Mouse (Mus musculus): ENCODE measurements around the gene Hdac1. TPM values are rescaled to one million over a fixed set of nuclear protein-coding genes. Genes with fewer than 3 reads are reported as not detected.

Hdac1 gene
- polyA plus RNA-seq, 1 experiment: 55.1 TPM

- H3K27me3 ChIP-seq (ENCODE audit: control insufficient read depth, insufficient read depth, low read length): no peaks in the 10 kb centered on the region
- H3K27ac ChIP-seq (ENCODE audit: insufficient read depth, low read length): no peak overlapping the region
- peaks cover 8% of the 10 kb centered on the region for H3K4me1 ChIP-seq (ENCODE audit: control insufficient read depth, insufficient read depth, insufficient read length)
- no peak overlapping the region for H3K4me3 ChIP-seq (ENCODE audit: extremely low read depth, insufficient read depth, insufficient read length)
- TF ChIP-seq POLR2A (IDR thresholded peaks at IDR 0.05; ENCODE audit: low read depth, low read length) (no peak), CTCF (IDR thresholded peaks at IDR 0.05; ENCODE audit: extremely low read depth, insufficient read depth, insufficient read length, insufficient replicate concordance) (no peak)
- DNase-seq (ENCODE audit: low read depth in 1 of 2, low spot score in 2 of 2): no peak
- no peaks in the 10 kb centered on the region for H3K36me3 ChIP-seq (ENCODE audit: control insufficient read depth, insufficient read depth, low read length)
- WGBS: 58% methylated on average over 3 of the region's 3 CpGs
Measured at GRCm38 (mm10) chr4:129508237-129508515, 34.3 kb downstream of the Hdac1 start.

GRCm38 (mm10) chr4:129507434-129508236, 34.9 kb downstream of the Hdac1 start:
- Histone ChIP-seq H3K27ac (ENCODE audit: insufficient read depth, low read length) (no peak overlapping the region), H3K4me3 (ENCODE audit: extremely low read depth, insufficient read depth, insufficient read length) (no peak overlapping the region), H3K4me1 (ENCODE audit: control insufficient read depth, insufficient read depth, insufficient read length) (peaks cover 10% of the 10 kb centered on the region; the same call in 1 of the 2 replicates), H3K27me3 (ENCODE audit: control insufficient read depth, insufficient read depth, low read length) (no peaks in the 10 kb centered on the region), H3K36me3 (ENCODE audit: control insufficient read depth, insufficient read depth, low read length) (no peaks in the 10 kb centered on the region)
- DNase-seq (ENCODE audit: low read depth in 1 of 2, low spot score in 2 of 2): no peak
- TF ChIP-seq POLR2A (IDR thresholded peaks at IDR 0.05; ENCODE audit: low read depth, low read length) (no peak), CTCF (IDR thresholded peaks at IDR 0.05; ENCODE audit: extremely low read depth, insufficient read depth, insufficient read length, insufficient replicate concordance) (no peak)
- 44% methylated on average over 10 of the region's 10 CpGs for WGBS

- Histone ChIP-seq H3K27ac (ENCODE audit: insufficient read depth, low read length) (no peak overlapping the region), H3K27me3 (ENCODE audit: control insufficient read depth, insufficient read depth, low read length) (no peaks in the 10 kb centered on the region), H3K36me3 (ENCODE audit: control insufficient read depth, insufficient read depth, low read length) (no peaks in the 10 kb centered on the region), H3K4me3 (ENCODE audit: extremely low read depth, insufficient read depth, insufficient read length) (no peak overlapping the region), H3K4me1 (ENCODE audit: control insufficient read depth, insufficient read depth, insufficient read length) (peaks cover 10% of the 10 kb centered on the region; the same call in 1 of the 2 replicates)
- WGBS: 91% methylated on average over 3 of the region's 3 CpGs
- TF ChIP-seq CTCF (IDR thresholded peaks at IDR 0.05; ENCODE audit: extremely low read depth, insufficient read depth, insufficient read length, insufficient replicate concordance) (no peak), POLR2A (IDR thresholded peaks at IDR 0.05; ENCODE audit: low read depth, low read length) (no peak)
- DNase-seq (ENCODE audit: low read depth in 1 of 2, low spot score in 2 of 2): no peak
Measured at GRCm38 (mm10) chr4:129505511-129505910, 37.0 kb downstream of the Hdac1 start.

- DNase-seq (ENCODE audit: low read depth in 1 of 2, low spot score in 2 of 2): no peak
- Histone ChIP-seq H3K36me3 (ENCODE audit: control insufficient read depth, insufficient read depth, low read length) (no peaks in the 10 kb centered on the region), H3K4me1 (ENCODE audit: control insufficient read depth, insufficient read depth, insufficient read length) (peaks cover 8% of the 10 kb centered on the region; the same call in 1 of the 2 replicates), H3K4me3 (ENCODE audit: extremely low read depth, insufficient read depth, insufficient read length) (no peak overlapping the region), H3K27me3 (ENCODE audit: control insufficient read depth, insufficient read depth, low read length) (no peaks in the 10 kb centered on the region), H3K27ac (ENCODE audit: insufficient read depth, low read length) (no peak overlapping the region)
- no peak for TF ChIP-seq POLR2A (IDR thresholded peaks at IDR 0.05; ENCODE audit: low read depth, low read length)
- no peak for TF ChIP-seq CTCF (IDR thresholded peaks at IDR 0.05; ENCODE audit: extremely low read depth, insufficient read depth, insufficient read length, insufficient replicate concordance)
- WGBS: 46% methylated on average over 11 of the region's 11 CpGs
Measured at GRCm38 (mm10) chr4:129502901-129503444, 39.5 kb downstream of the Hdac1 start.

GRCm38 (mm10) chr4:129502327-129502888, 40.1 kb downstream of the Hdac1 start:
- WGBS: 61% methylated on average over 9 of the region's 9 CpGs
- no peak for TF ChIP-seq CTCF (IDR thresholded peaks at IDR 0.05; ENCODE audit: extremely low read depth, insufficient read depth, insufficient read length, insufficient replicate concordance)
- TF ChIP-seq POLR2A (IDR thresholded peaks at IDR 0.05; ENCODE audit: low read depth, low read length): no peak
- DNase-seq (ENCODE audit: low read depth in 1 of 2, low spot score in 2 of 2): no peak
- Histone ChIP-seq H3K27ac (ENCODE audit: insufficient read depth, low read length) (no peak overlapping the region), H3K4me3 (ENCODE audit: extremely low read depth, insufficient read depth, insufficient read length) (no peak overlapping the region), H3K27me3 (ENCODE audit: control insufficient read depth, insufficient read depth, low read length) (no peaks in the 10 kb centered on the region), H3K4me1 (ENCODE audit: control insufficient read depth, insufficient read depth, insufficient read length) (peaks cover 5% of the 10 kb centered on the region; the same call in 1 of the 2 replicates), H3K36me3 (ENCODE audit: control insufficient read depth, insufficient read depth, low read length) (no peaks in the 10 kb centered on the region)

- Histone ChIP-seq H3K4me1 (ENCODE audit: control insufficient read depth, insufficient read depth, insufficient read length) (peaks cover 18% of the 10 kb centered on the region; the same call in 1 of the 2 replicates), H3K4me3 (ENCODE audit: extremely low read depth, insufficient read depth, insufficient read length) (peak overlapping the region; percentile 67), H3K27me3 (ENCODE audit: control insufficient read depth, insufficient read depth, low read length) (no peaks in the 10 kb centered on the region), H3K27ac (ENCODE audit: insufficient read depth, low read length) (peak overlapping the region; percentile 96), H3K36me3 (ENCODE audit: control insufficient read depth, insufficient read depth, low read length) (no peaks in the 10 kb centered on the region)
- DNase-seq (ENCODE audit: low read depth in 1 of 2, low spot score in 2 of 2): peak; percentile 53 to 87
- WGBS: 3% methylated on average over 47 of the region's 49 CpGs
- peak; percentile 76 for TF ChIP-seq POLR2A (IDR thresholded peaks at IDR 0.05; ENCODE audit: low read depth, low read length)
- no peak for TF ChIP-seq CTCF (IDR thresholded peaks at IDR 0.05; ENCODE audit: extremely low read depth, insufficient read depth, insufficient read length, insufficient replicate concordance)
Measured at GRCm38 (mm10) chr4:129500607-129501566, 41.6 kb downstream of the Hdac1 start.
